Comparison of ENCODE assay signal across 8 mouse cellular contexts in genomic region chr10:21600931-21601330, GRCm38 (mm10). TPM values are rescaled to one million over a fixed set of nuclear protein-coding genes. Genes with fewer than 3 reads are reported as not detected.
DNase-seq lines count a peak whose midpoint lies in the region; ATAC-seq and TF ChIP-seq lines count a peak whose summit lies in the region.

No protein-coding gene starts in this region.

- no peak overlapping the region for H3K27ac ChIP-seq in forebrain, embryonic 11.5 days (ENCODE audit: low read depth, low read length)
- no peak overlapping the region for H3K27ac ChIP-seq in forebrain, embryonic 16.5 days (ENCODE audit: low read length)
- H3K27ac ChIP-seq in spleen, adult 2 months (ENCODE audit: insufficient read depth, low read length), result no peak overlapping the region

- TF ChIP-seq CTCF in spleen, adult 2 months (IDR thresholded peaks at IDR 0.05; ENCODE audit: extremely low read depth, insufficient read depth, insufficient read length, insufficient replicate concordance), result peak; percentile 82; the same call in 1 of the 2 replicates

- H3K27me3 ChIP-seq in forebrain, embryonic 11.5 days (ENCODE audit: control insufficient read depth, insufficient read depth, low read length), result no peaks in the 10 kb centered on the region
- H3K27me3 ChIP-seq in forebrain, embryonic 16.5 days (replicated peaks; ENCODE audit: control insufficient read depth, insufficient read depth, low read length), result no peaks in the 10 kb centered on the region
- H3K27me3 ChIP-seq in spleen, adult 2 months (ENCODE audit: control insufficient read depth, insufficient read depth, low read length), result no peaks in the 10 kb centered on the region

- H3K9me3 ChIP-seq in forebrain, embryonic 11.5 days (ENCODE audit: control insufficient read depth, low read length), result no peaks in the 10 kb centered on the region
- no peaks in the 10 kb centered on the region for H3K9me3 ChIP-seq in forebrain, embryonic 16.5 days (ENCODE audit: control insufficient read depth, low read length)

- no peak overlapping the region for H3K9ac ChIP-seq in forebrain, embryonic 11.5 days (ENCODE audit: low read length)
- no peak overlapping the region for H3K9ac ChIP-seq in forebrain, embryonic 16.5 days (replicated peaks; ENCODE audit: low read depth, low read length)

- no peak for TF ChIP-seq POLR2A in spleen, adult 2 months (IDR thresholded peaks at IDR 0.05; ENCODE audit: low read depth, low read length)

- no peaks in the 10 kb centered on the region for H3K4me1 ChIP-seq in forebrain, embryonic 11.5 days (replicated peaks; ENCODE audit: control insufficient read depth, insufficient read depth, low read length)
- peaks cover 15% of the 10 kb centered on the region for H3K4me1 ChIP-seq in forebrain, embryonic 16.5 days (replicated peaks; ENCODE audit: control insufficient read depth, insufficient read depth, low read length)
- no peaks in the 10 kb centered on the region for H3K4me1 ChIP-seq in spleen, adult 2 months (ENCODE audit: control insufficient read depth, insufficient read depth, insufficient read length)

- 48% methylated on average over 5 of the region's 5 CpGs for WGBS in forebrain, embryonic 11.5 days
- 52% methylated on average over 5 of the region's 5 CpGs for WGBS in forebrain, embryonic 16.5 days
- WGBS in spleen, adult 2 months, result 52% methylated on average over 5 of the region's 5 CpGs

- no peak overlapping the region for H3K4me2 ChIP-seq in forebrain, embryonic 11.5 days (ENCODE audit: low read depth, low read length, severe bottlenecking)
- H3K4me2 ChIP-seq in forebrain, embryonic 16.5 days (ENCODE audit: low read length), result no peak overlapping the region

- no peak for ATAC-seq in forebrain, embryonic 11.5 days (replicated peaks; ENCODE audit: low FRiP score)
- ATAC-seq in forebrain, embryonic 16.5 days, result no peak
- ATAC-seq in erythroid progenitor cell, adult 5-6 weeks (replicated peaks; ENCODE audit: low FRiP score, poor library complexity, severe bottlenecking), result 0 out of 2 replicates have a peak, but pooled peaks have one; percentile 39

- H3K36me3 ChIP-seq in forebrain, embryonic 11.5 days (ENCODE audit: control insufficient read depth, insufficient read depth, low read length), result no peaks in the 10 kb centered on the region
- no peaks in the 10 kb centered on the region for H3K36me3 ChIP-seq in forebrain, embryonic 16.5 days (ENCODE audit: control insufficient read depth, insufficient read depth)
- H3K36me3 ChIP-seq in spleen, adult 2 months (ENCODE audit: control insufficient read depth, insufficient read depth, low read length), result no peaks in the 10 kb centered on the region

- DNase-seq in forebrain, embryonic 11.5 days (ENCODE audit: low spot score), result peak; percentile 67
- DNase-seq in CD4-positive, CD25-positive, alpha-beta regulatory T cell, adult 2 months (ENCODE audit: low read depth, low spot score), result peak; percentile 73
- peak; percentile 85 for DNase-seq in brain, adult 2 months (ENCODE audit: low read depth, low spot score)
- DNase-seq in kidney, postnatal 25 days, result peak; percentile 82 to 85
- DNase-seq in lung, postnatal 25 days (ENCODE audit: low spot score), result peak; percentile 77
- peak; percentile 11 to 63 for DNase-seq in spleen, adult 2 months (ENCODE audit: low read depth in 1 of 2, low spot score in 2 of 2)

- no peak overlapping the region for H3K4me3 ChIP-seq in forebrain, embryonic 11.5 days (ENCODE audit: low read depth, low read length)
- H3K4me3 ChIP-seq in forebrain, embryonic 16.5 days (replicated peaks; ENCODE audit: low read length), result no peak overlapping the region
- H3K4me3 ChIP-seq in spleen, adult 2 months (ENCODE audit: extremely low read depth, insufficient read depth, insufficient read length), result no peak overlapping the region

RNA-seq across cellular contexts. Expression of gene 1700020N01Rik, which starts 8.0 kb away (rescaled TPM):
- not detected in 2 replicates for polyA plus RNA-seq in forebrain, embryonic 11.5 days (2014; fragmentation: Nextera tagmentation; extraction: Ambion mirVana)
- polyA plus RNA-seq in forebrain, embryonic 16.5 days (2015; fragmentation: Nextera tagmentation; extraction: Ambion mirVana), result not detected in 2 replicates
- total RNA-seq in erythroid progenitor cell, adult 5-6 weeks (2015; ENCODE audit: low replicate concordance), result not detected in 2 replicates
- not detected in 2 replicates for total RNA-seq in erythroid progenitor cell, adult 5-6 weeks (2017; ENCODE audit: low replicate concordance)
- not detected in 2 replicates for polyA plus RNA-seq in spleen, adult 2 months (2012; rRNA removed)
